Mouse (Mus musculus): Measurements from ENCODE around the gene Snw1.
A peak's percentile ranks its signal among the peaks of the same experiment; 100 is the strongest.

The Snw1 gene

GRCm38 (mm10) chr12:87423700-87424099 lies 48.4 kb downstream of the Snw1 start:
- DNase-seq (ENCODE audit: low spot score in 2 of 2): no peak

DNA sequence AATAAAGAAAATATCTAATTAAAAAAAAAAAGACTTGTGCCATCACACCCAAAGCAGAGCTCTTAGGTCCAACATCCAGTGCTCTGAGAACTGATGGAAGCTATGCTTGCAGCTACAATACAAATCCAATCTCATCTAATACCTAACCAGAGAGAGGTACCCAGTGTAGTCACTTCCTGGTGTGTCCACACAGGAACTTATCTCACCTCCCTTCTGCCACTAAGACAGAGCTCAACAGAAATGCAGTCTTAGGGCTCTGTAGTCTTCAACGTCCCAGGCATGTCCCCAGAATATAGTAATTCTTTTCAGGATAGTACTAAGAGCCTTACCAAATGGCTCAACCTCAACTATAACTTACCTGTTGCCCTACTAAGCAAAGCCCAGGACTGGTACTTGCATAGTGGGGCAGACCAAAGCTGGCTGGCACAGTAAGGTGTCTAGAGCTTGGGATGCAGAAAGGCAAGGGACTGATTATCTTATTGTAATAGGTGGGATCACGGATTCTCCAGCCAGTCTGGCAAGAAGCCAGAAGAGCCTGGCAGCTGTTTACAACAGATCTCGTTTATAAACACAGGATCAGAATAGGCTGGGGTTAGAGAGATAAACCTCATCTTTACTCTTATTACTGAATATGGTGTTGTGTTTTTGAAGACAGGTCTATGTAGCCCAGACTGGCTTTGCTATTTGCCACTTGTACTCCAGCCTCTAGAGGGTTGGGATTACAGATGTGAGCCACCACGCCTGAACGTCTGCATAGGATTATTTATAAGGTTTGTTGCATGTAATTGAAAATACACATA lies 50.2 kb downstream of the Snw1 start:
- DNase-seq (ENCODE audit: low spot score in 2 of 2): no peak

- no peak for DNase-seq (ENCODE audit: low spot score in 2 of 2)
Observed at GRCm38 (mm10) chr12:87419974-87420485, 52.0 kb downstream of the Snw1 start.

DNA sequence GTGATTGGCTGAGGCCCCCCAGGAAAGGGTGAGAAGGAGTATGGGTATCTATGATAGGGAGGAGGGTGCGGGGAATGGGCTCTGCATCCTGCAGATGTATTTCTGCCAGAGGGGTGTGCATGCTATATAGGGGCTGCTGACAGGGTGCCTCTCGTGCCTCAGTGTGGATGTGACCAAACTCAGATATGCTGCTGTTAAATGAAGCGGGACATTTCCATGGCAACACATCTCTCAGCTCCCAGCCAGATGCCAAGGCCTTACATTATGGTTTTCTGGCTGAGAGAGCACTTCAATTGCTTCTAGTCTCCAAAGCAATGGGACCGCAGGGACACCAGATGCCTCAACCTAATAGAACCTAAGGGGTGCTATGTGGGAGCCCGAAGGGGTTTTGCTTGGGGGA lies 53.2 kb downstream of the Snw1 start:
- DNase-seq (ENCODE audit: low spot score in 2 of 2): no peak

DNA sequence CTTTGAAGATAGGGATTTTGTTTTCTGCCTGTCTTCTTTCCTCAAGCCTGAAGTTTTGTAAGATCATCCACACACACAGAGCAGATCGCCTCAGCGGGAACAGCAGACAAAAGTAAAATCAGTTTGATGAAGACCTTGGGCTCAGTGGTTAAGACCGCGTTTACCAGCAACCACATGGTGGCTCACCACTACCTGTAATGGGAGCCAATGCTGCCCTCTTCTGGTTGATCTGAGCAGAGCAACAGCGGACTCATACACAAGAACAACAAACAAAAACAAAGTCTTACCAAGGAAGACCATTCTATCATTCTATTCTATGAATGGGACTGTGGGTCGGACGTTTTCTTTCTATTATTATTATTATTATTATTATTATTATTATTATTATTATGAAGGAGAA lies 55.4 kb downstream of the Snw1 start:
- peak in 1 of 2 experiments; percentile 50 for DNase-seq (ENCODE audit: low spot score in 2 of 2)

- no peak for DNase-seq (ENCODE audit: low spot score in 2 of 2)
Observed at GRCm38 (mm10) chr12:87415358-87415757, 56.7 kb downstream of the Snw1 start.

DNA sequence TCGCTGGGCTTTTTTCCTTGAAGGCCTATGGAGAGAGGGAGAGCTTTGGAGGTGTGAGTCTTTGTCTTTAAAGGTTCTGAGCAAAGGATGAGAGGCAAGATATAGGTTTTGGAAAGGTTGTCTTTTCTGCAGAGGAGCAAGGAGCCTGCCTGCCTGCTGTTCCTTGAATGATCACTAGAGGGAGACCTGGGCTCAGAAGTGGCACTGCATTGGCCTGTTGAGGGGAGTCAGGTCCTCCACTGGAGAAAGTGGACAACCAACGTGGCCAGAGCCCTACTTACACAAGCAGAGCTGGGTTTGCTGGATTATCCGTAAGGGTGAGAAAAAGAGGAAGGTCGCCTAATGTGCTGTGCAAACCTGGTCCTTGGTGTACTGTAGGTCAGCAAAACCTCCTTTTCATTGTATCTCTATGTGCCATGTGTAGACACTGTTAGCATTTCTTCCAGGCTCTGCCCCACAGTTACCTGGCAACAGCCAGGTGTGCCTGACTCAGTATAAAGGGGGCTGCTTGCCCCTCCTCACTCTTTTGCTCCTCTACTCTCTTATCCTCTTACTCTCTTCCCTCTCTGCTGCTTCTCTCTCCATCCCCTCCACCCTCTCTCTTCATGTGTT lies 58.8 kb downstream of the Snw1 start:
- DNase-seq (ENCODE audit: low spot score in 2 of 2): peak; percentile 66 to 72

DNA sequence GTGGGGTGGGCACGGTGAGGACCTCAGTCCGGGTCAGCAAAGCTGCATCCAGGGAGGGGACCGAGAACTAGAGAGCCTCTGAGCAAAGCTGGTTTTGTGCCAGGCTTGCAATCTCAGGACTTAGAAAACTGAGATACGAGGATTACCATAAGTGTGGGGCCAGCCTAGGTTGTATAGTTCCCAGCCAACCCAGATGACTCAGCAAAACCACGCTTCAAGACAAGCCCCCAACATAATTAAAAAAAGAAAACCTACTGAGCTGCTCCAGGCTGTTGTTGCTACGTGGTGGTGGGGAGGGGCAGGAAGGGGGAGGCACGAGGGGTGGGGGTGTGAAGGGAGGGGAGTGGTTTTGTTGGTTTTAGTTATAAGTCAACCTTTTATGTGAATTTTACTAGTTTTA lies 61.1 kb downstream of the Snw1 start:
- DNase-seq (ENCODE audit: low spot score in 2 of 2): peak in 1 of 2 experiments; percentile 20

DNA sequence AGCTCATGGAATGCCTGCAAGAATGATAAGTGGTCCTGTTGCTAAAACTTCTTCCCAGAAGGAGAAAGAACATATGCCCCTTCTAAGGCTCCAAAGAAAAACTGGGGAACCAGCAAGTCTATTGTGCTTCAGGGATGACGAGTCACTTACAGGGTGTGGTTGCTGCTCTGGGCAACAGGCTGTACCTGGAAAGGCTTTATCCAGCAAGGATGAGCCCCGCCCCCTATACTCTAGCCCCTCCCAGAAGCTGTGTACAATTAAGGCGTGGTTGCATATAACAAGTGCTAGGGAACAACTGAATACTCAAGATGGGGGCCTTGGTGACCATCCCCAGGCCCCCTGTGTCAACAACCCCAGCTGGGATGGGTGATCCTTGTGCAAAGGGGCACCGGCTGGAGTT lies 63.0 kb downstream of the Snw1 start:
- no peak for DNase-seq (ENCODE audit: low spot score in 2 of 2)

DNA sequence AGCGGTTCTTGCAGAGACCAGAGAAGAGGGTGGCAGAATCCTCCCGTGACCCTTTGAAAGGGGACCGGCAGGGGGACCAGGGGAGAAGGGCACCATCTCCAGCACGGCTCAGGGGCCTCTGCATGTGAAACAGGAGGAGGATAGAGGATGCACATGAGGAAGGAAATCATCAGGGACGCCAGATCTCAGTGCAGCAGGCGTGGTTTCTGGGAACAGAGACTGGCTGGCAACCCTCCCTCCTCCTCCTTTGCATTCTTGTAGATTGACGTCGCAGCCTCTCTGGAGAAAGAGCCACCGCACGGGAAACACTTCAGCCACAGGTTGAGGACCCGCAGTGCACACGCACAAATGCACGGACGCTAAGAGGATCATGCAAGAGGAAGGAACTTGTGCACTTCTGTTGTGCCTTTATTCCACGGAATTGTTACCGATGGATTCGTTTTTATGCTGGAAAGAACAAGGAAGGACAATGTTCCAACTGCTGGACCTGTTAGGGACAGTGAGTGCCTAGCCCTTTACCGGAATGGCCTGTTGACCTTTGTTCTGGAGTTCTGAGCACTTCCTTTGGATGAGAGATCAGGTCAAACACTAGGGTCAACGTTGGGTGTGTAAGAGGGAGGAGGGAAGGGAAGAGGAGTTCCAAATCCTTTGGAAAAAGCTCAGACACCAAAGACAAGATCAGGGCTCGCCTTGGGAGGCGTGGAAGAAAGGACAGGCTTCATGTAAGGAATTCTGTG lies 64.0 kb downstream of the Snw1 start:
- DNase-seq (ENCODE audit: low spot score in 2 of 2): peak in 1 of 2 experiments; percentile 59

DNA sequence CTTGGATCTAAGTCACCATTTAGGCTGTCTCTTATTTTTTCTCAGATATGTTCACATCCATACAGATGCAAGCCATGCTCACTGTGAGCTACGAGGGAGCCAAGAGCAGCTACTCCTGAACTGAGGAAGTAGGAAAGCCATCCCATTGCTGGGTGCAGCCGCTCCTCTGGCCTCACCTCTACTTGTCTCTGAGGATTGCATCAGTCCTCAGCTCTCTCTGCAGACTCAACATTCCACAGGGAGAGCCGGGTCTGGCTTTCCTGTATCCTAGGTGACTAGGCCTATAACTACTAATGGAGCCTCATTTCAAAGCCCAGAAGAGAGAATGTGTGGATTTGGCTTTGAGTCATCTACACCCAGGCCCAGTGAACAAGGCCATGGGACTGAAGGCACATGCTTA lies 66.4 kb downstream of the Snw1 start:
- no peak for DNase-seq (ENCODE audit: low spot score in 2 of 2)

DNA sequence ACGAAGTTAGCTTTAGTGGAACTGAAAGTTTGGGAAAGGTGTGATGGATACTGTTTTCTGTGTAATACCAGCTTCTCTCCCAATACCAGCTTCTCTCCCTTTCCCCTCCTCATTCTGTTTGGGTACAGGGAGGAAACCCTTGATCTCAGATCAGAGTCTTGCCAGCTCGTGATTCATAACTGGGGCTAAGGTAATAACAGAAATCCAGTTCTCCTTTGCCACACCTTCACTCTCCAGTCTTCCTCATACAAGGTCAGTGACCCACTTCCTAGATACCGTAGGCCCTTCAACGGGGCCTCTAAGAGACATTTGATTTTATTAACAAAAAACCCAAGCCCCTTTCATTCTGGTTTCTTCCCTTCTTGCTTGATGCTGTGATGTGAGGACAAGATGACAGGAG lies 66.9 kb downstream of the Snw1 start:
- no peak for DNase-seq (ENCODE audit: low spot score in 2 of 2)

GRCm38 (mm10) chr12:87401883-87402282 lies 70.2 kb downstream of the Snw1 start:
- DNase-seq (ENCODE audit: low spot score in 2 of 2): no peak

GRCm38 (mm10) chr12:87399119-87399819 lies 72.8 kb downstream of the Snw1 start:
- no peak for DNase-seq (ENCODE audit: low spot score in 2 of 2)

All from urinary bladder, postnatal 36 days (tissue).